Mouse (Mus musculus): ENCODE measurements around the gene Lnx2. TPM values are rescaled to one million over a fixed set of nuclear protein-coding genes. Genes with fewer than 3 reads are reported as not detected.

Gene Lnx2
- polyA plus RNA-seq, 1 experiment from 2014 or later, result 14.0 TPM

DNA sequence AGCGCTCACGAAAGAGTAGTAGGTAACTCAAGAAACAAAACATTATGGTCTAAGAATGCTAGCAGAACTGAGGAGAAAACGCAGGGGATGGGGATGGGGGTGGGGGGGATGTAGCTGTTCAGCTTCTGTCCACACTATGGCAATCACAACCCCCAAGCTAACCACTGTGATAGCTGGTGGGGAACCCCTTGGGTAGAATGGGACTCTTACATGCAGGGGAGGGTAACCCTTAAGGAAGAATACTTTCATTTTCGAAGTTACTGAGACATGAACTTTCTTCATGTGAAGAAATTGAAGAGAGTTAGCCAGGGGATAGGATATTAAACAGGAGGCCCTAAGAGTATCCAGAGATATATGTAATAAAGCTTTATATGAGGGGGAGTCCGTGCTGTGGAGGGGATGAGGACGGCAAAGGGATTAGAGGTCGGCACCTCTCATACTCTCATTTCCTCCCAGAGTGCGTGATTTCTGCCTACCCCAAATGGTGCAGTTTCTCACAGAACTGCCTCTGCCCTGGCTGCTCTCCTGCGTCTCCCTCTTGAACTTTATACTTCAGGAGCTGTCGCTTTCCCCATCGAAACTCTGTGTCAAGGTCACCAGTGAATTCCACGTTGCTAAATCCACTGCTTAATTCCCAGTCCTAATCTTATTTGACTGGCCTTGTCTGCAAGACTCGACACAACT is 25.4 kb downstream of the Lnx2 start:
- WGBS, result 62% methylated on average over 13 of the region's 13 CpGs
- H3K9ac ChIP-seq, result 0 out of 2 replicates have a peak overlapping the region, but pooled peaks have one; percentile 8
- H3K27ac ChIP-seq (ENCODE audit: poor library complexity, severe bottlenecking), result no peak overlapping the region
- H3K4me2 ChIP-seq, result peak overlapping the region; percentile 24; the same call in 1 of the 2 replicates
- no peaks in the 10 kb centered on the region for H3K9me3 ChIP-seq (replicated peaks)
- no peak for ATAC-seq (ENCODE audit: insufficient number of reproducible peaks, low FRiP score)
- H3K36me3 ChIP-seq, result no peaks in the 10 kb centered on the region
- no peaks in the 10 kb centered on the region for H3K27me3 ChIP-seq (replicated peaks)
- H3K4me1 ChIP-seq (replicated peaks), result peaks cover 54% of the 10 kb centered on the region
- no peak overlapping the region for H3K4me3 ChIP-seq

DNA sequence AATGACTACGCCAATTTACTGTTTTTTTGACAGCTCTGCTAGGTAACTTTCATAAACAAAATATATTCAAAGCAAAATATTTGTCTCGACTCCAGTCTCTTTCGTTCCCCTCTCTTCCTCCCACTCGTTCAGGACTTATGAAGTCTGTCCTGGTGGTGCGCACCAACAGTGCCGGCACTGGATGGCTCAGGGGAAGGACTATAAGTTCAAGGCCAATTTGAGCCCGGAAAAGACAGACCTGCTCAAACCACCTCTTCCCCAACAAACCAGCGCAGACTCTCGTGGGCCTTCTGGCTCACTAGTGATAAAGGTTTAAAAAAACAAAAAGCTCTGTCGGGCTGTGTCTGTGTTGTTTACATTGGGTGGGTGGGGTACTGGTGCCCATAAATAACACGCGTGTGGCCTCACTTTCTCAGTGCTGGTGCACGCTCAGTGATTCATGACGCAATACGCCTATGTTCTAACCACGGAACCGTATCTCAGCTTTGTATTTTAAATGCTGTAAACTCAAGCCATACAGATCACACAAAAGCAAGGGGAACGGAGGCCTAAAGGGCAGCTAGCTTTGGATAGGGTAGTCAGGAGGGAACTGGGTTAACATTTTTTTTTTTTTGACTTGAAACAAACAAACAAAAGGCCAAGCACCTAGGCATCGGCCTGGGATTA is 26.7 kb downstream of the Lnx2 start:
- H3K36me3 ChIP-seq, result no peaks in the 10 kb centered on the region
- no peak overlapping the region for H3K4me3 ChIP-seq
- H3K27ac ChIP-seq (ENCODE audit: poor library complexity, severe bottlenecking), result no peak overlapping the region
- H3K9me3 ChIP-seq (replicated peaks), result no peaks in the 10 kb centered on the region
- H3K4me2 ChIP-seq, result no peak overlapping the region
- ATAC-seq (ENCODE audit: insufficient number of reproducible peaks, low FRiP score), result no peak
- no peak overlapping the region for H3K9ac ChIP-seq
- WGBS, result 73% methylated on average over 19 of the region's 19 CpGs
- peaks cover 55% of the 10 kb centered on the region for H3K4me1 ChIP-seq (replicated peaks)
- no peaks in the 10 kb centered on the region for H3K27me3 ChIP-seq (replicated peaks)

DNA sequence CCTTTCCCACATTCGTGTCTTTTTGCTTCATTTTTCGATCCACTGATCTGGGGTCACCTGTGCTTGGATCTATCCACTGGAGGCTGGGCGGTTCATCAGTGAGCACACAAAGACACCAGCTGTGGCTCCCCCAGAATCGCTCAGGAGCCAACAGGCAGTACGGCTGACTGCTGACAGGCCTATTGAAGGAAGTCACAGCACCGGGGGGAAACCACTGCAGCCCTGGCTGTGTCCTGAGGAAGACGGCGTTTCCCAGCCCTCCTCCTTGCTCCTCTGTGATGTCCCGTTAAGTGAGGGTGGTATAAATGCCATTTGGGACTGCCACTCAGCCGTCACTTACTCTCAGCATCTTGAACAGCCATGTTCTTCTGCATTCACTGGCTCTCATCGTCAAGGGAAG is 30.5 kb downstream of the Lnx2 start:
- H3K27me3 ChIP-seq (replicated peaks), result no peaks in the 10 kb centered on the region
- peaks cover 13% of the 10 kb centered on the region for H3K36me3 ChIP-seq
- peaks cover 32% of the 10 kb centered on the region for H3K4me1 ChIP-seq (replicated peaks)
- no peak for ATAC-seq (ENCODE audit: insufficient number of reproducible peaks, low FRiP score)
- H3K4me2 ChIP-seq, result no peak overlapping the region
- H3K9me3 ChIP-seq (replicated peaks), result no peaks in the 10 kb centered on the region
- 55% methylated on average over 11 of the region's 11 CpGs for whole genome bisulfite sequencing
- no peak overlapping the region for H3K27ac ChIP-seq (ENCODE audit: poor library complexity, severe bottlenecking)
- H3K9ac ChIP-seq, result no peak overlapping the region
- no peak overlapping the region for H3K4me3 ChIP-seq

DNA sequence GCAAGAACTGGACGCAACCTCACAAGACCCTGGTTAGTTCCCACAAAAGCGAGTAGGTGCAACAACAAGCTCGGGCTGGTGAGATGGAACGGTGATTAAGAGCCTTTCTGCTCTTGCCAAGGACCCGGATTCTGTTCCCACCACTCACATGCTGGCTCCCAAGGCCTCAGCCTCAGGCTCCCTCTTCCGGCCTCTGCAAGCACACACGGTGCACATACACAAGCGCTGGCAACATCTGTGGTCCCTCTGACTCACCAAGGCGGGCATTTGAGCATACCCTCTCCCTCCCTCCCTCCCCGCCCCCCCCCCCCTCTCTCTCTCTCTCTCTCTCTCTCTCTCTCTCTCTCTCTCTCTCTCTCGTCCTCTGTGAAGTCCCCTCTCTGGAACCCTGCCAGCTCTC is 31.1 kb downstream of the Lnx2 start:
- H3K4me2 ChIP-seq, result no peak overlapping the region
- ATAC-seq (ENCODE audit: insufficient number of reproducible peaks, low FRiP score), result no peak
- no peak overlapping the region for H3K9ac ChIP-seq
- peaks cover 33% of the 10 kb centered on the region for H3K4me1 ChIP-seq (replicated peaks)
- WGBS, result 68% methylated on average over 10 of the region's 11 CpGs
- H3K9me3 ChIP-seq (replicated peaks), result no peaks in the 10 kb centered on the region
- H3K36me3 ChIP-seq, result peaks cover 19% of the 10 kb centered on the region
- H3K27me3 ChIP-seq (replicated peaks), result no peaks in the 10 kb centered on the region
- H3K4me3 ChIP-seq, result no peak overlapping the region
- H3K27ac ChIP-seq (ENCODE audit: poor library complexity, severe bottlenecking), result no peak overlapping the region

DNA sequence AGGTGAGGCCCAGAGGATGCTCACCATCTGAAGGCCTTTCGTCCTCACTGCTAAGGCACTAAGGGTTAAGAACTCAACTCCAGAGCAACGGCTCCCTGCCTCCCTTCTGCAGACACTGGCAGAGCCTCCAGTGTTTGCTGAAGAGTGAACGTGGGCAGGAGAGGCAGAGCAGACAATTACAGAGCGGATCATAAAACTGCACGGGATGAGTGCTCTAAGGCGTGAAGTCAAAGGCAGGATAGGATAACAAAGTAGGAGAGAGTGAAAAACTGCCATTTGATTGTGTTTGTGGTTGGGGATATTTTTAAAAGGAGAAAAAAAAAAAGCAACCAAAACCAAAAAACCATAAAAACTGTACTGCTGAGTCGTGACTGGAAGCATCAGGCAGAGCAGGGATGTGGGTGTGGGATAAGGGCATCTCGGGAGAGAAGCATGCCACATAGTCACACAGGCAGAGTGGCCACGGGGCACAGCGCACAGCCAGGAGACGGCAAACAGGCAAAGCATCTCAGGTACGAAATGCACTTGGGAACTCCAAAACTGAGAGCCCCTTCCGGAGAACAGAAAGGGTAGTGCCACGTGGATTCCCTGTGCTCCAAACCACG is 33.0 kb downstream of the Lnx2 start:
- 76% methylated on average over 15 of the region's 15 CpGs for WGBS

DNA sequence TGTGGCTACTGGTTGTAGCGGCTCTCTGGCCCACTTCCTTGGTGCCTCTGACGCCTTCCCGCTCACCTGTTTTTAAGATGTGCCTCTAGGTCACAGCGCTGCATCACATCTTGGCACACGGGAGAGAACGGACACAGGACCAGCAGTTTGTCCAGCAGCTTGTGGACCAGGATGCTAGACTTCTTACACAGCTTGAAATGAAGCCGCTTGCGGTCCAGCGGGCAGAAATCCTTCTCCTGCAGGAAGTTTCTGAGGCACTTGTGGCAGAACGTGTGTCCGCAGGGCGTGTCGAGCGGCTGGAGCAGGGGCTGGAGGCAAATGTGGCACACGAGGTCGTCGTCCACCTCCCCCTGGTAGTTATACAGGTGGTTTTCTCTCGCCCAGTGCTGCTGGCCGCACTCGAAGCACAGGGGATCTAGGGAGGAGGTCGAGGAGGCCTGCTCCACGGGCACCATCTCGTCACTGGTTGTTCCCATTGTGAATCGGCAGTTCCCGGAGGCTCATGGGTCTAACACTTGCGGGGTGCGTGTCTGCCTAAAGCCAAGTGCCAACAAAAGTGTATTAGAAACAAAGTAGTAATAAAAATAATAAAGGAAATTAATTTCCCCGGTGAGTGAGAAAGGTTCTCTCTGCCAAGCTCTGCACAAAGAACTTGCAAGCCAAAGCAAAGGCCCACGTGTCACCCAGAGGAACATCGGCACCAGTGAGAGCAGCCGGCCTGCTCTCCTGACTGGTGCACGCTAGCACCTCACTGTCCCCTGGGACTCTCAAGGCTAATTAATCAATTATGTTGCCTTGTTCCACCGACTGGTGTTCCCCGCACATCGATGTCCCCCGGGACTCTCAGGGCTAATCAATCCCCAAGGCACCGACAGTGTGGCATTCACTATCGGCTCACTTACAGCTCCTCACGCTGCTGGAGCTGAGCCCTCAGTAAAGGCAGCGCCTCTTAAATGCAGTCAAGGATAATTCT is 34.1 kb downstream of the Lnx2 start:
- Histone ChIP-seq H3K27me3 (replicated peaks) (no peaks in the 10 kb centered on the region), H3K4me2 (no peak overlapping the region), H3K36me3 (peaks cover 28% of the 10 kb centered on the region), H3K9ac (no peak overlapping the region), H3K4me3 (no peak overlapping the region), H3K27ac (ENCODE audit: poor library complexity, severe bottlenecking) (no peak overlapping the region), H3K9me3 (replicated peaks) (no peaks in the 10 kb centered on the region), H3K4me1 (replicated peaks) (peaks cover 36% of the 10 kb centered on the region)
- ATAC-seq (ENCODE audit: insufficient number of reproducible peaks, low FRiP score), result no peak
- 82% methylated on average over 40 of the region's 40 CpGs for WGBS

More for the DNA sequence above, 33.0 kb downstream of the Lnx2 start:
- H3K27me3 ChIP-seq (replicated peaks), result no peaks in the 10 kb centered on the region
- no peak for ATAC-seq (ENCODE audit: insufficient number of reproducible peaks, low FRiP score)
- H3K4me2 ChIP-seq, result no peak overlapping the region
- no peaks in the 10 kb centered on the region for H3K9me3 ChIP-seq (replicated peaks)
- H3K4me1 ChIP-seq (replicated peaks), result peaks cover 27% of the 10 kb centered on the region
- no peak overlapping the region for H3K9ac ChIP-seq
- no peak overlapping the region for H3K4me3 ChIP-seq
- H3K27ac ChIP-seq (ENCODE audit: poor library complexity, severe bottlenecking), result no peak overlapping the region
- H3K36me3 ChIP-seq, result peaks cover 28% of the 10 kb centered on the region

DNA sequence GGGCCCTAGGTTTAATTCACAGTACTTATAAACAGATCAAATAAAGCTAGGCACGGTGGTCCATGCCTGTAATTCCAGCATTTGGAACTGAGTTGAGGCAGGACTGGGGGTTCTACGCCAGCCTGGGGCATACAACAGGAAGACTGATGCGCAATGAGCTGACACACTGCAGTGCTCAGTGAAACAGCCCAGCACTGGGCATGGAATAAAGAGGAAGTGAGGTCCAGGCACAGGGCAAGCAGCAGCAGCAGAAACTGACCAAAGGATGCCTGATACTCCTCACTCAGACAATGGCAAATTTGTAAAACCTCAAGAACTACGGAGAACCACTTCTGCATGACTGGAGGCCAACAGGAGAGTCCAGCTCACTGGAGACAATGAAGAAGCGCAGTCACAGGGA is 37.0 kb downstream of the Lnx2 start:
- H3K4me1 ChIP-seq (replicated peaks), result peaks cover 32% of the 10 kb centered on the region
- H3K36me3 ChIP-seq, result peaks cover 28% of the 10 kb centered on the region
- H3K9ac ChIP-seq, result no peak overlapping the region
- H3K9me3 ChIP-seq (replicated peaks), result no peaks in the 10 kb centered on the region
- H3K4me2 ChIP-seq, result no peak overlapping the region
- H3K4me3 ChIP-seq, result no peak overlapping the region
- ATAC-seq (ENCODE audit: insufficient number of reproducible peaks, low FRiP score), result no peak
- no peak overlapping the region for H3K27ac ChIP-seq (ENCODE audit: poor library complexity, severe bottlenecking)
- 85% methylated on average over 5 of the region's 5 CpGs for WGBS
- H3K27me3 ChIP-seq (replicated peaks), result no peaks in the 10 kb centered on the region

DNA sequence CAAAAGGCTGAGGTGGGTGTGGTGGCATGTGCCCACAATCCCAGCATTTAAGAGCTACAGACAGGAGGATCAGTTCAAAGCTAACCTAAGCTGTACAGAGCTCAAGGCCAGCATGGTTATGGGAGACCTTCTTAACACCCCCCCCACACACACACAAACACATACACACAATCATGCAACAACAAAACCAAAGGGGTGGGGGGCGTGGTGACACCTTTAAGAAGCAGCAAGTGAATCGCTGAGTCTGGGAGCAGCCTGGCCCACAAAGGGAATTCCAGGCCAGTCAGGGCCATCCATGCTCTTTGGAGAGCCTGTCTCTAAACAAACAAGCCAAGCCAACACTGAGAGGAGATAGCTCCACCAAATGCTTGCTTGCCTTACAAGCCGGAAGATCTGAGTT is 38.8 kb downstream of the Lnx2 start:
- Histone ChIP-seq H3K4me2 (no peak overlapping the region), H3K27me3 (replicated peaks) (no peaks in the 10 kb centered on the region), H3K9ac (no peak overlapping the region), H3K4me1 (replicated peaks) (peaks cover 32% of the 10 kb centered on the region), H3K9me3 (replicated peaks) (no peaks in the 10 kb centered on the region), H3K27ac (ENCODE audit: poor library complexity, severe bottlenecking) (no peak overlapping the region), H3K4me3 (no peak overlapping the region), H3K36me3 (peaks cover 39% of the 10 kb centered on the region)
- WGBS, result 53% methylated on average over 3 of the region's 3 CpGs
- ATAC-seq (ENCODE audit: insufficient number of reproducible peaks, low FRiP score), result no peak

DNA sequence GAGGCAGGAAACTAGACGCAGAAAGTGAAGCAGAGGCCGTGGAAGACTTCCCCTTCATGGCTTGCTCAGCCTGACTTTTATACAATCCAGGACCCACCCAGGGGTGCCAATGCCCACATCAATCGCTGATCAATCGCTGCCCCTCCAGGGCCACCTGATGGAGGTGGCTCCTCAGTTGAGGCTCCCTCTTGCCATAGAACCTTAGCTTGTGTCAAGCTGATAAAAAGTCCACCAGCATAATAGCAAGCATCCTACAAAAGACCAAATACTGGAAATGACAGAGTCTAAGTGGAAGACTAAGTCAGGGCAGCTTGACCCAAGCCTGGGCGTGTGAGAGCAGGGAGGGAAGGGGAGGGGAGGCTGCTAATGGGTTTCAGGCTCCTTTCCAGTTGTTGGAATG is 39.7 kb downstream of the Lnx2 start:
- H3K4me2 ChIP-seq, result no peak overlapping the region
- WGBS, result 79% methylated on average over 5 of the region's 5 CpGs

DNA sequence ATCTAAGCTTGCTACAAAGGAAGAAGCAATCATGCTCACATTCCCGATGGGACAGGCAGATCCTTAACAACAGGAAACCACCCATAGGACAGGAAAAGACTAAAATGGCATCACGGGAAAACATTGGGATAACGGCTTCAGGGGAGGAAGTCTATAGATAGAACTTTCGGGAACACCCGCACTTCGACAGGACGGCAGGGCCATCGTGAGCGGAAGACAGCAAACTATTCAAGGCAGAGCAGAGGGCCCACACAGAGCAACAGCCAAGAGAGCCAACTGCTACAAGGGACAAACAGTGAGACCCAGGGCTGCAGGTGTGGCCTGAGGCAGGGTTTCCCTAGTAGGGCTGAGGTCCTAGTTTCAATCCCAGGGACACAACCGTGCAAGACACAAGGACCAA is 40.4 kb downstream of the Lnx2 start:
- Histone ChIP-seq H3K27me3 (replicated peaks) (no peaks in the 10 kb centered on the region), H3K4me3 (no peak overlapping the region), H3K9me3 (replicated peaks) (no peaks in the 10 kb centered on the region), H3K9ac (no peak overlapping the region), H3K4me1 (replicated peaks) (peaks cover 32% of the 10 kb centered on the region), H3K27ac (ENCODE audit: poor library complexity, severe bottlenecking) (no peak overlapping the region), H3K4me2 (no peak overlapping the region), H3K36me3 (peaks cover 43% of the 10 kb centered on the region)
- 47% methylated on average over 10 of the region's 10 CpGs for whole genome bisulfite sequencing
- peak; percentile 31; the same call in 1 of the 2 replicates for ATAC-seq (ENCODE audit: insufficient number of reproducible peaks, low FRiP score)

More for the DNA sequence above, 39.7 kb downstream of the Lnx2 start:
- Histone ChIP-seq H3K27ac (ENCODE audit: poor library complexity, severe bottlenecking) (no peak overlapping the region), H3K27me3 (replicated peaks) (no peaks in the 10 kb centered on the region), H3K4me1 (replicated peaks) (peaks cover 32% of the 10 kb centered on the region), H3K4me3 (no peak overlapping the region), H3K36me3 (peaks cover 43% of the 10 kb centered on the region), H3K9me3 (replicated peaks) (no peaks in the 10 kb centered on the region), H3K9ac (no peak overlapping the region)
- ATAC-seq (ENCODE audit: insufficient number of reproducible peaks, low FRiP score), result no peak

DNA sequence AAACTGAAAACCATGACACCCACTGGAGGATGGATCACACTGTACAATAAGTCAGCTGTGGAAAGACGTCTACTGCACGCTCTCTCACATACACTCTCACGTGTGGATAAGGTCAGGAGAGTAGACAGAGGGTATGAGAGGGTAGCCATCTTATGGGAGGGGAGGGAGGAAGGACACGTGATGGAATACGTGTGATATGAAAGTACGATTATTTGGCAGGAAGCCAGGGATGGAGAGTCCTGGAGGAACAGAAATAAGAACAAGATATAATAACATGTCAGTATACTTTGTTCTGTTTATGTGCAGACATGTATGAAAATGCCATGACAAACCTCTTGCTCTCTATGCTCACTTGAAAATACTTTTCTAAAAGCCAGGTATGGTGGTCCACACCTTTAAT is 41.1 kb downstream of the Lnx2 start:
- no peak overlapping the region for H3K4me3 ChIP-seq
- H3K36me3 ChIP-seq, result peaks cover 41% of the 10 kb centered on the region
- WGBS, result 76% methylated on average over 6 of the region's 6 CpGs
- H3K9ac ChIP-seq, result no peak overlapping the region
- H3K27ac ChIP-seq (ENCODE audit: poor library complexity, severe bottlenecking), result no peak overlapping the region
- no peak for ATAC-seq (ENCODE audit: insufficient number of reproducible peaks, low FRiP score)
- H3K27me3 ChIP-seq (replicated peaks), result no peaks in the 10 kb centered on the region
- H3K4me1 ChIP-seq (replicated peaks), result peaks cover 29% of the 10 kb centered on the region
- H3K9me3 ChIP-seq (replicated peaks), result no peaks in the 10 kb centered on the region
- H3K4me2 ChIP-seq, result no peak overlapping the region
